Mouse (Mus musculus) regulatory T cell (primary cell): ENCODE measurements around the gene Bicdl1.

Experiments
- in situ Hi-C: fragments of 300-600 bp; cut with MboI, MseI; formaldehyde crosslinking; loops from one replicate; pipeline ENCODE4 v1.15.1; 2025; ENCODE audit warnings: high pct_unique_total_duplicates

Gene Bicdl1

GRCm38 (mm10) chr5:115726019-115726418 lies 5.4 kb downstream of the Bicdl1 start:
- in situ Hi-C loops, result no loop called here

GRCm38 (mm10) chr5:115724422-115724821 lies 7.0 kb downstream of the Bicdl1 start:
- in situ Hi-C loops, result no loop called here

GRCm38 (mm10) chr5:115722188-115722959 lies 9.0 kb downstream of the Bicdl1 start:
- in situ Hi-C loops, result no loop called here

- in situ Hi-C loops, result no loop called here
These were observed 10.7 kb downstream of the Bicdl1 start for GRCm38 (mm10) chr5:115720761-115721160.

GRCm38 (mm10) chr5:115717693-115718092 lies 13.7 kb downstream of the Bicdl1 start:
- in situ Hi-C loops, result no loop called here

GRCm38 (mm10) chr5:115717106-115717505 lies 14.3 kb downstream of the Bicdl1 start:
- in situ Hi-C loops, result no loop called here

GRCm38 (mm10) chr5:115716426-115716825 lies 15.0 kb downstream of the Bicdl1 start:
- in situ Hi-C loops, result no loop called here

- in situ Hi-C loops, result no loop called here
These were observed 16.7 kb downstream of the Bicdl1 start for GRCm38 (mm10) chr5:115714761-115715160.

- in situ Hi-C loops, result no loop called here
These were observed 18.9 kb downstream of the Bicdl1 start for GRCm38 (mm10) chr5:115712487-115712886.

- in situ Hi-C loops, result no loop called here
These were observed 19.6 kb downstream of the Bicdl1 start for GRCm38 (mm10) chr5:115711636-115712419.

- in situ Hi-C loops, result no loop called here
These were observed 21.2 kb downstream of the Bicdl1 start for GRCm38 (mm10) chr5:115710171-115710570.

- in situ Hi-C loops, result no loop called here
These were observed 22.5 kb downstream of the Bicdl1 start for GRCm38 (mm10) chr5:115708930-115709329.

GRCm38 (mm10) chr5:115701981-115702380 lies 29.4 kb downstream of the Bicdl1 start:
- in situ Hi-C loops, result no loop called here

- in situ Hi-C loops, result no loop called here
These were observed 30.2 kb downstream of the Bicdl1 start for GRCm38 (mm10) chr5:115701215-115701614.

- in situ Hi-C loops, result no loop called here
These were observed 34.6 kb downstream of the Bicdl1 start for GRCm38 (mm10) chr5:115696811-115697210.

- in situ Hi-C loops, result no loop called here
These were observed 36.1 kb downstream of the Bicdl1 start for GRCm38 (mm10) chr5:115695191-115695770.

GRCm38 (mm10) chr5:115693271-115693670 lies 38.1 kb downstream of the Bicdl1 start:
- in situ Hi-C loops, result loop anchor here (5.0 kb wide), 1 partner anchor 44 kb away; no protein-coding TSS in a partner anchor

GRCm38 (mm10) chr5:115686716-115687115 lies 44.7 kb downstream of the Bicdl1 start:
- in situ Hi-C loops, result no loop called here

GRCm38 (mm10) chr5:115685126-115685525 lies 46.3 kb downstream of the Bicdl1 start:
- in situ Hi-C loops, result no loop called here

- in situ Hi-C loops, result no loop called here
These were observed 59.6 kb downstream of the Bicdl1 start for GRCm38 (mm10) chr5:115671846-115672245.

GRCm38 (mm10) chr5:115670406-115670805 lies 61.0 kb downstream of the Bicdl1 start:
- in situ Hi-C loops, result no loop called here

GRCm38 (mm10) chr5:115669974-115670373 lies 61.4 kb downstream of the Bicdl1 start:
- in situ Hi-C loops, result no loop called here
